Mouse (Mus musculus) c-Kit-positive CD71-positive TER-119-negative erythroid progenitor cells, embryonic 14.5 days (primary cell): ENCODE data around the gene Fam170b.

Experiments
- DNase-seq: peaks from one replicate; pipeline ENCODE4 v3.0.0-alpha.2; 2013; ENCODE audit warnings: low read depth

Fam170b gene

DNA sequence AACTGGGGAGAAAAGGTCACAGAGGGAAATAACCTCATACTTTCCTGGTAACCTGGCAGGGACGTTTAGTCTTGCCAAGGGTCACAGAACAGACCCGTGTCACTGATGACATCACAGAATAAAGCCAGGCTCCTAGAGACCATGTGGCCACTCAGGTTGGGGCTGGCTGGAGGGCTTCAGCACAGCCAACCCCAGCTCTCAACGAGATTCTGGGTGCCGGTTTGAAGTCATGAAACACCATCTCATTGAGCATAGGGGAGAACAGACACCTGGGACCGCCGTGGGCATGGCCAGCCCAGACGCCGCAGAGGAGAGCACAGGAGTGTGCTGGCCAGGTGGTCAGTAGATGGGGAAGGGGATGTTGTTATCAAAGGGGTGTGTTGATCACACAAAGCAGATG lies at the start of gene Fam170b:
TSS of gene Fam170b (plus strand) at position 116 of the 400 bp plus-strand sequence.
- DNase-seq: no peak

DNA sequence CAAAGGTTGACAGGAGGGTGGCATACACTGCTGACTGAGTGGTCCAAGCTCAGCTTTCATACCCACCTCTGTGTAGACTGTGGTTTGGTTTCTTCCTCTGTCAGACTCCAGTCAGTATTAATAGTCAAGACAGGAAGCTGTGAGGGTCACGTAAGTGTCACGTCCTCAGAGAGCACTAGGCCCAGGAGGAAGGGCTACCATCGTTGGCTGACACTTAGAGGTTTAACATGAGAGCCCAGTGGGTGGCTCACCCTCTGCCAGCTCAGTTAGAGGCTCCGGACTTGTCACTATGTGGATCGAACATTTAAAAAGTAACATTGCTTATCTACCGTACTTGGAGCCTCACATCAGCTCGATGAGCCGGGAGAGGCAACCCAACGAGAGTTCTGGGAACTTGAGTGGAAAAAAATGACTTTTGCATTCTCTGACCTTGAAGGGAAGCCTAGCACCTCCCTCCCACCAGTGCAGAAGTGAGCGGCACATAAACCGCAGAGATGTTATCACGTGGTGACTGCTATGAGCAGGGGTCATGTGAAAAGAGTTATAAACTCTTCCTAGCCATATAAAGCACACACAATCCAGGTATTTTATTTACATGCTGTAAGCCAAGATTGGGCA lies 49.5 kb upstream of the Fam170b start:
- no peak for DNase-seq

DNA sequence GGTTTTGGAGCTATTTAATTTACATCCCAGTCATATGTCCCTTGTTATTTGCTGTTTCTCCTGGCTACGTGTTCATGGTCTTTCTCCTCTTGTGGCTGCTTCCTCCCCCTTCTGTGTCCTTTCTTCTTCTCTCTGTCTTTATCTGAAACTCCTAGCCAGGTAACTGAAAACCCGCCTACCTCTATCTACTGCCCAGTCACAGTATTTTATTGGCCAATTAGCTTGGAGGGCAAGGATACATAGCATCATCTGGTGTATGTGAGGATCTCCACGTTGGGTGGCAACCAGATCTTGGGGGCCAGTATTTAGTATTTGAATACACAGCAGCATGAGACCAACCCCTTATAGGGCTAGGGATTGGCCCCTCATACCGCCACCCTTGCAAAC lies 49.0 kb upstream of the Fam170b start:
- no peak for DNase-seq

DNA sequence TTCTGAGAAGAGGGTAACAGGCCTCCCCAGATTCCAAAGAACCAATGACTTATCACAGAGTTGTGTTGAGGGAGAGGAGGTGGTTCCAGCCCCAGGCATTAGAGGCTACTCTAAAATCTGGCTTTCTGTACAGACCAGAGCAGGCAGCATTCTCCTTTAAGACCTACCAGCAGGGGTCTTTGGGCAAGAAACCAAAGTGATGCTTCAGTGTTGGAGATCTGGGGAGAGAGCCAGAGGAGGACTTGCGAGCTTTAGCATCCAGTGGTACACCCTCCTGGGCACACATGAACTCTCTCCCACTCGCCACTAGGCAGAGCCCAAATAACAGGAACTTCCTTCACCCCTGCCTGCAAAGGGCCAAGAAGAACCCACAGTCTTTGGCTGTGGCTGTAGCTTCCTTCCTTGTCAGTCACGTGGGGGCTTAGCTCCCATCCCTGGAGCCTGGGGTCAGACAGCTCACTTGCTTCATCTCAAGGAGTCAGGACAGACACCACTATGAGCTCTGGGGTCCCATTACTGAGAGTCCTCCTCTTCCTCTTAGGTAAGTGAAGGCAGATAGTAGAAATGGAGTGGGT lies 48.1 kb upstream of the Fam170b start, which contains the start of gene Tmem273:
TSS of gene Tmem273 (plus strand) at position 408 of the 575 bp plus-strand sequence.
- no peak for DNase-seq

DNA sequence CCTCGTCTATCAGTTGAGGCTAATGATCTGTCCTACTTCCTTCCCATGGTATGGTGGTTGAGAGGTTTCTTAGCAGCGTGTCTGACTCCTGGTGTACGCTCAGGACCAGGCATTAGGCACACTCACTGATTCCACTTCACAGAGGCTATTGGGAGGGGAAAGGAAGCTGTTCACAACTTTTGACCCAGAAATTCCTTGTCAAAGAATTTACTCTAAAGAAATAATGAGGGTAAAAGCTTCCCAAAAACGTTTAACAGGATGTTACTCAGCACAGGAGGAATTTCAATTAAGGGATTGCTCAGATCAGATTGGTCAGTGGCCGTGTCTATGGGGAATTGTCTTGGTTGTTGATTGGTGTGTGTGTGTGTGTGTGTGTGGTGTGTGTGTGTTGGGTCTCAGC lies 46.1 kb upstream of the Fam170b start:
- no peak for DNase-seq

DNA sequence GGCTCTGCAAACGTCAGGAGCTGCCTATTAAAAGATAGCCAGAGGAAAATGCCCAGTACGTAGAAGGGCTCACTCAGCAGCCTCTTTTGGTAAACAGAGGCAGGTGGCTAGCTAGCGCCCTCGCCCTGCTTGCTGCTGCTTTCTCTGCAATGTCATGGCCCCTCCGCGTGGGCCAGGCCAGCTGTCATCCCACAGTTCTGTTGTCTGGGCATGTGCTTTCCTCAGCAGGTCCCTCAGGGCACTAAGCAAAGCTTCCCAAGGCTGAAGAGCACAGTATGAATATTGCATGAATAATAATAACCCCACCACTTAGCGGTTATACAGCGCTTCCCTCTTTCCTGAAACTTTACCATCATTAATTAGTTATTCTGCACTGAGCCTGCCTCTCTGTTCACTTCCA lies 37.4 kb upstream of the Fam170b start:
- no peak for DNase-seq

DNA sequence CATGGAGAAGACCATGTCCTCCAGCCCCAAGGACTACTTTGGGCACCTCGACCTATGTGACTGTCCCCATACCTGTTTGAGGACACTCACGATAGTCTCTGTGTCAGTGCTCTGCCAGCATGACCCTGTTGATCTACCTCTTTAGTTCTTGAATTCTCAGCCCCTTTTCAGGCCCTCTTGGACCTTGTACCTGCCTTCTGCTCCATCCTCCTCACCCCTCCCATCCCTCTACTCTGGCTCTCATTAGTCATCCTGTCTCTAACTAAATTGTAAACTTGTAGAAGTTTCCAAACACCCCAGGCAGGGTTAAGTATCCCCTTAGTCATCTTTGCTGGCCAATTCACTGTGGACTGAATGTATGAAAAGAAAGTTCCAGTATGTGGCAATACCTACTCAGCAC lies 36.0 kb upstream of the Fam170b start:
- no peak for DNase-seq

DNA sequence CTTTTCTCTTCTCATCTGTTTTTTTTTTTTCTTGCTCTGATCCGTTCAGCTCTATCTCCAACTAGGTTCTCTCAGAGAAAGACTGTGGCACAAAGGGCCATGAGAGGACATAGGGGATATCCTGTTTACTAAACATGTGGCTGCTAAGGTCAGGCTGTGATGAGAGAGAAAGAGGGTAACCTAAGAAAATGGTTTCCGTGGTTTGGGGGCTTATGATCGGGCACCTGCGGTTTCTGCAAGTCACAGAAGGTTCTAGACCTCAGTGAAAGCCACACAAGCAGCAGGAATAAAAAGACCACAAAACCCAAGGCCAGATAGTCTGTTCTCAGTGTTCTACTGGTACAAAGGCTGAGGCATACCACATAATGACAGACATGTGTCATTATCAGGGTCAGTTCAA lies 35.4 kb upstream of the Fam170b start:
- DNase-seq: no peak

DNA sequence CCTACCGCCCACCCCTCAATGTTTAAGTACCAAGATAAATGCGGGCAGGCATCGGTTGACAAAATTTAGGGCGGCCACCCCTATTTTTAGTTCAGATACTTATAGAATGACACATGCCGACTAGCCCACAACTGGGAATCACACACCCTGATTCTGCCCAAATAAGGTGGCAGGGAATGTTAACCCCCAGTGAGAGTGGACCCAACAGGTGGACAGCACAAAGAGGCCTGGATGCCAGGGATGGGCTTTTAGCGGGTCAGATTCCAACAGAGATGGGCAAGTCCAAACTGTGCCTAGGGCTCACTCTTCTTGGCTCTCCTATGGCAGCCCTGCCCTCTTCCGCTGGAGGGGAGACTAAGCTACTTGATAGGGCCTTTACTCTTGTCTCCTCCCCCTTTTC lies 33.7 kb upstream of the Fam170b start:
- no peak for DNase-seq

DNA sequence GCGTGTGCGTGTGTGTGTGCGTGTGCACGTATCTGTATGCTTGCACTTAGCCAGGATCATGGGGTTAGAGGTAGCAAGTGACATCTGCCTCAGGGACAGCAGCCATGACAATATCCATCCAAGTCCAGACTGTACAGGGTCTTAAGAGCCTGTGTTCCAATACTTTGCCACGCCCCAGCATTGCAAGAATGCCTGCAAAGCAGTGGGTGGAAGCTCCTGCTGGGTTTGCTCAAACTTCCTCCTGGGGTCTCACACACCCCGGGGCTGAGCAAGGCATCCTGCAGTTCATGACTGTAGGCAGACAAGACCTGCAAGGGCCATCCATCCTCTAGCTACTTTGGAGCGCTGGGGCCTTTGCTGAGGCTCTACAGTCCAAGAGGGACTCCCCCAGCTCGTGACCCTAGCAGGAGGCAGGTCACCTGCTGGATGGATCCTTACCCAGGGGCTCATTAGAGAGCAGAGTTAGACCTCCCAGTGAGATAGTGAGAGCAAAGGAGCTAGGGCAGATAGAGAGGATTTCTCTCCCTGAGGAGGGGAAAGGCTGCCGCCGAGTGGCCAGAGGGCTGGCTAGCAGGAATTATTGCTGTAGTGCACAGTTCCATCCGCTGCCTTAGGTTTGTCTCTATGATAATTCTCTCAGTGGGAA lies 32.6 kb upstream of the Fam170b start:
- DNase-seq: no peak

DNA sequence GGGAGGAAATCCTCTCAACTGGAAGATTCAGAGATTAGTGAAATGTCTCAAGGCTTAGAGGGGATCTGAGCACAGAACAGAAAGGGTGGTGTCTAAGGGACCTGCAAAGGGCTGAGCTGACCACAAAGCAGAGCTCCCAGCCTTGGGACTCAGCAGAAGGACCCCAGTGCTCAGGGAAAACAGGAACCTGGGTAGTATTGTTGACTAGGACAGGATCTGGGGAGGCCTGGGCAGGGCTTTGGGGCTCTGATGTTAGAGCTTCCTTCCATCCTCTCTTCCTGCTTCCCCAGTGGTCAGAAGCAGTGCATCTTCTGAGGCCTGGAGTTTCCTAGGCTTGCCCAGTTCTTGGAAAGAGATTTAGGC lies 32.1 kb upstream of the Fam170b start:
- no peak for DNase-seq

DNA sequence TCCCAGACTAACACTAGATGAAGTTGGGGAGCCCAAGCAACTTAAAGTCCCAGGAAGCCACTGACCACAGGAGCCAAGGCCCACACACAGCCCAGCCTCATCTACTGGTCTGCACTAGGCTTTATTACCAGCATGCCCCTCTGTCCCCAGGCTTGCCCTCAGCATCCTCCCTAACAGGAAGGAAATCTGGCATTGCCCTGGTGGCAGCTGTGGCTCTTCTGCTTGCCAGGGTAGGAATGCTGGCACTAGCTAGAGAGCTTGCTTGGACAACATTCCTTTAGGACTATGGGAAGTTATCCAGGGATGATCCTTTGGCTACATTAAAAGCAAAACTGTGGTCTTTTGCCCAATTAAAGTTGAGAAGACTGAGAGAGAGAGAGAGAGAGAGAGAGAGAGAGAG lies 23.7 kb upstream of the Fam170b start:
- no peak for DNase-seq

DNA sequence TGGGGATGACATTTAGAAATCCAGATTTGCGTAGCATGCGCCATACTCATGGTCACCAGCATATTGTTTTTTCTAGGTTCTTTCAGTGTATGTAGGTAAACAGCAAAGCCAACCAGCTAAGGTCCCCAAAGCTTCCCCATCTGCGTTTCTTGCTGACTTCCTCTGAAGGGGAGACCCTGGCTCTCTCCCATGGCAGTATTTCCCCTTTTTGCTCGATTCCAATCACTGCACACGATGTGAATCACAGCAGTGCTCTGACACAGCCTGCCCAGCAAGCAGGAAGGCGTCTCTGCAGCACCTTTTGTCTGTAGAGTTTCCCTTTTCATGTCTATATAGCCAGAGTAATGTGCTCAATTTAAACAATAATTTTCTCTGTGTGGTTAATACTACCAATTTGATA lies 21.3 kb upstream of the Fam170b start:
- DNase-seq: no peak

DNA sequence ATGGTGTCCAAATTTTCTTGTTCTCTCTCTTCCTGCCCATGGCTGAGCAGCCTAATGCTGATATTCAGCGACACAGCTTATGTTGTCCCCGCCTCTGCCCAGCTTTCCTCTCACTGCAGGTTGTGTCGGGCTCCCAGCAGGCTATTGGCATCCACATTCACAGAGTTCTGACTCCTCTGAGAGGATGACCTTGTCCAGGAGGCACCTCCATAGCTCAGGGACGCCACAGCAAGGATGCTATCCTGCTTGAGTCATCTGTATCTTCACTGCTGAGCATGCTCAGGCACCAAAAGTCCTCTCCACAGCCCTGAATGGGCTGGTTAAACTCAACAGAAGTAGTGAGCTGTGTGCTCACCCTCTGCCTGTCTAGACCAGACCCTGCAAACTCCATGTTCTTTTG lies 18.8 kb upstream of the Fam170b start:
- DNase-seq: no peak

DNA sequence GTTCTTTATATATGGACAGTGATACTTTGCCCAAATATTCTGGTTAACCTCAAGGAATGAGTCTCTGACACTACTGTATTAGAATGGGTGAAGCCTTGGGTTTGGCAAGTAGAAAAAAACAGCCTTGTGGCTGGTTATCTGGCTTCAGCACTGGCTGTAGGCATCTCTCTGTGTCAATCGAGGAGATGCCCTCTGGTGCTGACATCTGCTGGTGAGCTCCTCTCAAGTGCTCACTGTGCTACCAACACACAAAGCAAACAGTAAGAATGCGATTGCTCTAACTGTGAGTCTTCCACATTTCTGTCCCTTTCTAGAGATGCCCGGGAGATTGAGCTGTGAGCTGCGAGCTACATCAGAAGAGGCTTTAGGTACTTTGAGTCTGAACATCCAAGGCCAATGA lies 17.2 kb upstream of the Fam170b start:
- DNase-seq: no peak

DNA sequence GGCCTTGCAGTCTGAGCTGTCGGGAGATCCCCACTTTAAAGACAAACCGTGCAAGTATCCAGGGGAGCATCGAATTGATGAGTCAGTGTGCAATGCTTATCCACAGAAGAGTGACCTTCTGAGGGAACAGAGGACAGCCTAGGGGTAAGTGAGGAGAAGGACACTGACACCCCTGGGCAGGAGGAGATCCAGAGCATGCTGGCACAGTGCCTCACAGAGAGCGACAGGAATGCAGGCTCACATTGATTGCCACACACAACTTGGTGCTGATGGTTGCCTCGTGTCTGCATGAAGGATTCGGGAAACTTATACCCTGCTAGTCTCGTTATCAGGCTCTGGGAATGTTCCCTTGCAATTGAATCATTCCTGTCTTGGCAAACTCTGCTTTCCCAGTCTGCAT lies 16.5 kb upstream of the Fam170b start:
- no peak for DNase-seq

DNA sequence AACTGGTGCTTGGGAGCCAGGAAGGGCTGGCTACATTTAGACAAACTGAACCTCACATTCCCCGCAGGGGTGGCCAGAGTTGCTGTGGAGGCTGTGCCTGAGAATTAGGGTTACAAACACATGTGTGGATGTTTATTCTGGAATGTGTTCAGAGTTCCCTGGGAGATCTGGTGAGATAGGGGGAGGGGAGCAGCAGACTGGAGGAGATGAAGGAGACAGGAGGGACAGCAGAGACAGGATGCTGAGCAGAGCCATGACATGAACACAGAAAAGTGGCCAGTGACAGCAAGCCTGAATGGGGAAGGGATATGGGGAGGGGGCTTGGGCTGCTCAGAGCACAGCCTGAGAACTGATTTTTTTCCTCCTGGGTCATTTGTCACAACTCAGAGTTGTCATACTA lies 14.5 kb upstream of the Fam170b start:
- no peak for DNase-seq

DNA sequence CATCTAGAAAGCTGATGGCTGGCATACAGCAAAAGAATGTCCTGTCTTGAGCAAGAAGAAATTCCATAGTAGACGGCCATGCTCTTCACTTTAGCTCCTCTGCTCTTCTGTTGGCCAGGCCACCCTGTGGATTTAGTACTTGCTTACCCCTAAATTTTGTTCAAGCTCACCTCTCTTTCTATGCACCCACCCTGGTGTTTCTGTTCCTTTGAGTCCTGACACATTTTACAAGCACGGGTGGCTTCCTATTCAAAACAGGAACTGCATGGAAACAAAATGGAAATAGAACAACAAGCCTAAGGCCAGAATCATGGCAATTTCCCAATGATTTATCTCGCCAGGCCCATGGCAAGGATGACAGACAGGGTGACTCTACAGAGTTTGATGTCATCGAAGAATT lies 10.9 kb upstream of the Fam170b start:
- no peak for DNase-seq

DNA sequence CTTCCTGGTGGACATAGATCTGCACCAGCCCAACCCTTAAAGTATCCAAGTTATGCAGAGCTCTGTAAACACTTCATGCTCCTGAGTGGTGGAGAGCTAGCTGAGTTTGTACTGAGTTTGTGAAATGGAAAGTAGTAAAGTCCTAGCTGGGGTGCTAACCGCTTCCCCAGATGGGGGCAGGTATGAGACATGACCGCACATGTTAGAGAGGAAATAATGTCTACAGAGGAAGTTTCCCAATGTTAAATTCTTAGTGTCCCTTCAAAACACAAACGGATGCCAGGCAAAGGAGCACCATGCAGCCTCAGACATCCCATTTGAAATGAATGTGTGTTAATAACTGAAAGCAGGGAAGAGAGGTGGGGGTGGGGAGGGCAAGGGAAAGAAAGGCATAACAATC lies 9.9 kb upstream of the Fam170b start:
- no peak for DNase-seq

DNA sequence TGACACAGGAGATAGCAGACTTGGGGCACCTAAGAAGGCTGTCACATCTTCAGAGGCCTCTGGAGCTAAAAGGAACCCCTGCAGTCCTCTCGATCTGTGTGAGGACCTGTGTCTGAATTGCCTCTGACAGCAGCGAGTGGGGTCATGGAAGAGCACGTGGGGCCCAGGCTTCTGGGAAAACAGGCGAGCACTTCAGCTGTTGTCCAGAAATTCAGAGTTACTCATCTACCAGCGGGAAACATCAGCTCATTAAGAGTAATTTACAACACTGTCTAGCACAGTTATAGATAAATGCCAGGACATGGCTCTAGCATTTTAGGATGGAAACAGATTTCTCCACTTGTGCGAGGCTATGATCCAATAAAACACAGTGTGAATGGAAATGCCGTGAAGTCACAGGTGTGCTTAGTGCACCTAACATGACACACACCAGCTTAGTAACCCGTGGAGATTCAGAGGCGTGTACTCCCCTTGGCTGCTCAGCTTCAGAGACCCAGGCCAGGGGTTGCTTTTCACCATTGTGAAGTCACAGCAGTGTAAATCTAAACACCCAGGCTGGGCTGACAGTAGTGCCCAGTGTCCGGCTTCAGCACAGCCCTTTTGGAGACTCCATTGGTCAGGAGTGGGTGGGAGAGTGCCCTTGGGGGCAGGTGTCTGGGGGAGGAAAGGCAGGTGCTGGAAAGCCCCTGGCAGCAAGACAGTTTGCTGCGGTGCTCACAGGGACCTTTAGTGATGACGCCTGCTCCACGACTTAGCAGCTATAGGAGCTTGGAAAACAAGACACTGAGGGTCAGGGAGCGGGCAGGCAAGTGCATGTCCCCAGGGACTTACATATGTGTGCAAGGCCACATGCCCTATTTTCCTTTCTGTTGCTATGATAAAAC lies 9.3 kb upstream of the Fam170b start:
- DNase-seq: no peak

DNA sequence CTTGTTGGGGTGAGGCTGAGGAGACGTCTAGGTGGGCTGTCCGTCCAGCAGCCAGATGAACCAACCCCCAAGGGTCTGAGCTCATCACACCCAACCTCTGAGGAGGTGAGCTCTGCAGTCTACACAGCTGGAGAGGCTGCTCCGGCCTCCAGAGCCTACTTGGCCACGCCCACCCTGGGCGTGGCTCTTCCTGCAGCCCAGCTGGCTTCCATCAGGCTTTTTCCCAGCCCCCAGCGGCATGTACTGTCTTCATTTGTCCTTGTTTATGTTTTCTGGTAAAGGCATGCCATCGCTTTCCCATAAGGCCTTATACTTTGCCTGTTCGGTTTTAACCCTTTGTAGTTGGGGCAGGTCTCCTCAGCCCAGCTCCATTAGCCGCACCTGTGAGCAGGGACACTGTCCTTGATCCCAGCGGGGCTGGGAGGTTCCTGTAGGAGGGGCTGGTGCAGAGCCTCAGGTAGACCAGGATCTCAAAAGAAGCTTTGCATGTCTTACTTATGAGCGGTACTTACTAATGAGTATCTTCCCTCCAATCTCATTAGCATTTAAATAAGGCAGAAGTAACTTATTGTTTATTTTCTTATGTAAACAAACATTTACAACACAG lies 8.2 kb upstream of the Fam170b start:
- DNase-seq: no peak

DNA sequence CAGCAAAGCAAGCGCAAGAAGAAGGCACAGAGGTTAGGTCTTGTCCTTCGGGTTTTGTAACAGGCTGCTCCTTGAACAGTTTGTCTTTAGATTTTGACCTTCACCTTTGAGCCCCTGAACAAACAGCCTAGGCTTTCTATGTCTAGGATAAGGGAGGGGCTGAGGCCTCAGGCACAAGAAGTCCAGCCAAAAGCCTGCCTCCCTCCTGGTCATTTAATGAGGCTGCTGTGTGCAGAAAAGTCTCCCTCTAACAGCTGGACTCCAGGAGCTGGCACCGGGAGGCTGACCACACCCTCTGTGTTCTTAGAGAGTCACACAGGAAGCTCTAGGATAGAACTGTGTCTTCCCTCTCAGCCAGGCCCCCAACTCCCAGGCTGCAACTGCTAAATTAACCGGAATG lies 6.6 kb upstream of the Fam170b start:
- DNase-seq: no peak
